Mouse (Mus musculus) midbrain, embryonic 15.5 days (tissue): ENCODE results near the gene Camk1d. TPM values are rescaled to one million over a fixed set of nuclear protein-coding genes. Genes with fewer than 3 reads are reported as not detected.
"Not testable (repeated sequence)": the region's sequence is repeated elsewhere in the genome, so short reads cannot be mapped to it uniquely, and the experiment has no call there.

Source experiments
- ATAC-seq: fragments of 200-750 bp; cut with Nextera tagmentation; replicated peaks from 2 replicates; pipeline ENCODE4 v1.8.0; 2017; ENCODE audit warnings: moderate TSS enrichment
- H3K27ac ChIP-seq: fragments of 300-500 bp; sonication (generic); 2 replicates; pipeline ENCODE4 v1.5.1; 2015; ENCODE audit warnings: mild to moderate bottlenecking, inconsistent platforms
- H3K27me3 ChIP-seq: fragments of 300-500 bp; sonication (generic); replicated peaks from 2 replicates; pipeline ENCODE4 v1.6.1; 2015; ENCODE audit warnings: inconsistent platforms
- H3K36me3 ChIP-seq: fragments of 300-500 bp; sonication (generic); replicated peaks from 2 replicates; pipeline ENCODE4 v1.6.1; 2015; ENCODE audit warnings: inconsistent platforms
- H3K4me1 ChIP-seq: fragments of 300-500 bp; sonication (generic); 2 replicates; pipeline ENCODE4 v1.6.1; 2015; ENCODE audit warnings: inconsistent platforms
- H3K4me2 ChIP-seq: fragments of 300-500 bp; sonication (generic); 2 replicates; pipeline ENCODE4 v1.6.1; 2015; ENCODE audit warnings: inconsistent platforms, mild to moderate bottlenecking, moderate library complexity
- H3K4me3 ChIP-seq: fragments of 300-500 bp; sonication (generic); 2 replicates; pipeline ENCODE4 v1.5.1; 2015; ENCODE audit warnings: mild to moderate bottlenecking, inconsistent platforms
- H3K9ac ChIP-seq: fragments of 300-500 bp; sonication (generic); 2 replicates; pipeline ENCODE4 v1.6.1; 2015; ENCODE audit warnings: mild to moderate bottlenecking, inconsistent platforms
- H3K9me3 ChIP-seq: fragments of 300-500 bp; sonication (generic); 2 replicates; pipeline ENCODE4 v1.6.1; 2016; ENCODE audit warnings: inconsistent platforms
- WGBS: fragments of 180-500 bp; shearing (Covaris S2); methylation state at CpG from one replicate; pipeline ENCODE4 v1.1.7; 2015; ENCODE audit warnings: mixed read lengths; 5-methylcytosine and 5-hydroxymethylcytosine counted together
- polyA plus RNA-seq: library from polyadenylated mRNA; unstranded; fragments of >200 nt; fragmentation: Nextera tagmentation; extraction: Ambion mirVana; gene quantifications from 2 replicates; pipeline ENCODE4 v1.2.1, GENCODE M21; 2015

Gene Camk1d
- polyA plus RNA-seq, 1 experiment from 2014 or later = 6.7 TPM

GRCm38 (mm10) chr2:5572314-5573006, 141.9 kb downstream of the Camk1d start:
- H3K36me3 ChIP-seq = no peaks in the 10 kb centered on the region
- ATAC-seq = no peak
- no peaks in the 10 kb centered on the region for H3K27me3 ChIP-seq
- 69% methylated on average over 10 of the region's 10 CpGs for WGBS
- H3K4me1 ChIP-seq = peaks cover 5% of the 10 kb centered on the region
- no peak overlapping the region for H3K4me2 ChIP-seq
- no peaks in the 10 kb centered on the region for H3K9me3 ChIP-seq
- H3K4me3 ChIP-seq = no peak overlapping the region
- no peak overlapping the region for H3K27ac ChIP-seq
- no peak overlapping the region for H3K9ac ChIP-seq

GRCm38 (mm10) chr2:5566611-5567010, 147.7 kb downstream of the Camk1d start:
- Histone ChIP-seq H3K9me3 (no peaks in the 10 kb centered on the region), H3K4me2 (no peak overlapping the region), H3K36me3 (no peaks in the 10 kb centered on the region), H3K4me1 (no peaks in the 10 kb centered on the region), H3K27ac (no peak overlapping the region), H3K9ac (no peak overlapping the region), H3K4me3 (no peak overlapping the region), H3K27me3 (no peaks in the 10 kb centered on the region)
- no peak for ATAC-seq
- 88% methylated on average over 5 of the region's 5 CpGs for WGBS

- no peak overlapping the region for H3K9ac ChIP-seq
- no peak for ATAC-seq
- WGBS = 83% methylated on average over 4 of the region's 4 CpGs
Measured at GRCm38 (mm10) chr2:5563685-5564084, 150.6 kb downstream of the Camk1d start.

GRCm38 (mm10) chr2:5561446-5561845, 152.9 kb downstream of the Camk1d start:
- no peaks in the 10 kb centered on the region for H3K27me3 ChIP-seq
- H3K4me1 ChIP-seq = no peaks in the 10 kb centered on the region
- H3K9me3 ChIP-seq = no peaks in the 10 kb centered on the region
- WGBS = 82% methylated on average over 3 of the region's 3 CpGs
- H3K4me2 ChIP-seq = no peak overlapping the region
- no peaks in the 10 kb centered on the region for H3K36me3 ChIP-seq
- H3K9ac ChIP-seq = no peak overlapping the region
- no peak overlapping the region for H3K4me3 ChIP-seq
- H3K27ac ChIP-seq = no peak overlapping the region
- no peak for ATAC-seq

More at GRCm38 (mm10) chr2:5563685-5564084, 150.6 kb downstream of the Camk1d start:
- Histone ChIP-seq H3K27ac (no peak overlapping the region), H3K36me3 (no peaks in the 10 kb centered on the region), H3K4me2 (no peak overlapping the region), H3K4me1 (no peaks in the 10 kb centered on the region), H3K4me3 (no peak overlapping the region), H3K27me3 (no peaks in the 10 kb centered on the region), H3K9me3 (no peaks in the 10 kb centered on the region)

- no peak overlapping the region for H3K27ac ChIP-seq
- no peak overlapping the region for H3K4me2 ChIP-seq
- H3K36me3 ChIP-seq = no peaks in the 10 kb centered on the region
- no peaks in the 10 kb centered on the region for H3K27me3 ChIP-seq
- no peak overlapping the region for H3K4me3 ChIP-seq
- 92% methylated on average over 3 of the region's 3 CpGs for WGBS
- no peaks in the 10 kb centered on the region for H3K4me1 ChIP-seq
- no peak overlapping the region for H3K9ac ChIP-seq
- no peak for ATAC-seq
- no peaks in the 10 kb centered on the region for H3K9me3 ChIP-seq
Measured at GRCm38 (mm10) chr2:5553264-5553663, 161.1 kb downstream of the Camk1d start.

GRCm38 (mm10) chr2:5551758-5552255, 162.5 kb downstream of the Camk1d start:
- Histone ChIP-seq H3K27me3 (no peaks in the 10 kb centered on the region), H3K9ac (no peak overlapping the region), H3K4me3 (no peak overlapping the region), H3K36me3 (no peaks in the 10 kb centered on the region), H3K27ac (no peak overlapping the region), H3K4me2 (no peak overlapping the region), H3K4me1 (no peaks in the 10 kb centered on the region), H3K9me3 (no peaks in the 10 kb centered on the region)
- ATAC-seq = no peak
- WGBS = 92% methylated on average over 5 of the region's 5 CpGs

- no peaks in the 10 kb centered on the region for H3K4me1 ChIP-seq
- no peak for ATAC-seq
- H3K4me2 ChIP-seq = no peak overlapping the region
- no peaks in the 10 kb centered on the region for H3K9me3 ChIP-seq
- H3K36me3 ChIP-seq = no peaks in the 10 kb centered on the region
- no peak overlapping the region for H3K27ac ChIP-seq
- H3K27me3 ChIP-seq = no peaks in the 10 kb centered on the region
- 85% methylated on average over 2 of the region's 2 CpGs for WGBS
- H3K9ac ChIP-seq = no peak overlapping the region
- no peak overlapping the region for H3K4me3 ChIP-seq
Measured at GRCm38 (mm10) chr2:5549334-5549733, 165.0 kb downstream of the Camk1d start.

- ATAC-seq = no peak
- 93% methylated on average over 4 of the region's 4 CpGs for WGBS
- no peak overlapping the region for H3K9ac ChIP-seq
Measured at GRCm38 (mm10) chr2:5548872-5549271, 165.4 kb downstream of the Camk1d start.

GRCm38 (mm10) chr2:5540870-5541269, 173.4 kb downstream of the Camk1d start:
- no peak for ATAC-seq
- Histone ChIP-seq H3K27ac (no peak overlapping the region), H3K9me3 (no peaks in the 10 kb centered on the region), H3K4me1 (no peaks in the 10 kb centered on the region), H3K4me3 (no peak overlapping the region), H3K4me2 (no peak overlapping the region), H3K27me3 (no peaks in the 10 kb centered on the region), H3K36me3 (no peaks in the 10 kb centered on the region), H3K9ac (no peak overlapping the region)
- 81% methylated on average over 3 of the region's 3 CpGs for WGBS

More at GRCm38 (mm10) chr2:5548872-5549271, 165.4 kb downstream of the Camk1d start:
- H3K27ac ChIP-seq = no peak overlapping the region
- H3K4me3 ChIP-seq = no peak overlapping the region
- H3K4me1 ChIP-seq = no peaks in the 10 kb centered on the region
- no peaks in the 10 kb centered on the region for H3K36me3 ChIP-seq
- no peak overlapping the region for H3K4me2 ChIP-seq
- no peaks in the 10 kb centered on the region for H3K9me3 ChIP-seq
- H3K27me3 ChIP-seq = no peaks in the 10 kb centered on the region

GRCm38 (mm10) chr2:5539894-5540293, 174.4 kb downstream of the Camk1d start:
- not testable (repeated sequence) for H3K9me3 ChIP-seq, ATAC-seq, H3K4me3 ChIP-seq, H3K4me2 ChIP-seq, H3K4me1 ChIP-seq, H3K36me3 ChIP-seq, H3K27me3 ChIP-seq, H3K9ac ChIP-seq, H3K27ac ChIP-seq
- 68% methylated on average over 3 of the region's 3 CpGs for WGBS

GRCm38 (mm10) chr2:5533868-5534267, 180.4 kb downstream of the Camk1d start:
- H3K9ac ChIP-seq = no peak overlapping the region
- H3K4me1 ChIP-seq = no peaks in the 10 kb centered on the region
- H3K4me3 ChIP-seq = no peak overlapping the region
- H3K36me3 ChIP-seq = no peaks in the 10 kb centered on the region
- H3K9me3 ChIP-seq = no peaks in the 10 kb centered on the region
- WGBS = 40% methylated on average over 2 of the region's 2 CpGs
- no peak overlapping the region for H3K4me2 ChIP-seq
- no peaks in the 10 kb centered on the region for H3K27me3 ChIP-seq
- H3K27ac ChIP-seq = no peak overlapping the region
- ATAC-seq = no peak

GRCm38 (mm10) chr2:5529992-5530391, 184.3 kb downstream of the Camk1d start:
- Histone ChIP-seq H3K9ac (no peak overlapping the region), H3K27me3 (no peaks in the 10 kb centered on the region), H3K9me3 (no peaks in the 10 kb centered on the region), H3K4me2 (no peak overlapping the region), H3K36me3 (no peaks in the 10 kb centered on the region), H3K4me3 (no peak overlapping the region), H3K27ac (no peak overlapping the region), H3K4me1 (no peaks in the 10 kb centered on the region)
- 79% methylated on average over 2 of the region's 2 CpGs for WGBS
- ATAC-seq = no peak

GRCm38 (mm10) chr2:5519221-5519669, 195.1 kb downstream of the Camk1d start:
- no peaks in the 10 kb centered on the region for H3K27me3 ChIP-seq
- no peak overlapping the region for H3K4me3 ChIP-seq
- no peak overlapping the region for H3K27ac ChIP-seq
- 0 out of 2 replicates have a peak, but pooled peaks cover 4% of the 10 kb centered on the region for H3K4me1 ChIP-seq
- no peak overlapping the region for H3K9ac ChIP-seq
- H3K9me3 ChIP-seq = no peaks in the 10 kb centered on the region
- 47% methylated on average over 8 of the region's 8 CpGs for WGBS
- H3K36me3 ChIP-seq = no peaks in the 10 kb centered on the region
- H3K4me2 ChIP-seq = no peak overlapping the region
- ATAC-seq = peak; percentile 58; the same call in 1 of the 2 replicates
